Mouse (Mus musculus): ENCODE data around the gene Sema3a. TPM values are rescaled to one million over a fixed set of nuclear protein-coding genes. Genes with fewer than 3 reads are reported as not detected.

The Sema3a gene
- total RNA-seq, 2 experiments from 2014 or later: 21.0 to 31.1 TPM

- intact Hi-C loops (cut with DNase I): no loop called here
- Histone ChIP-seq H3K27ac (no peak overlapping the region), H3K4me3 (no peak overlapping the region)
- TF ChIP-seq CTCF (IDR thresholded peaks at IDR 0.05): no peak
- no peak for DNase-seq (ENCODE audit: extremely low spot score in 1 of 2, low spot score in 2 of 2)
Observed at GRCm38 (mm10) chr5:13157761-13158612, 32.8 kb downstream of the Sema3a start.

DNA sequence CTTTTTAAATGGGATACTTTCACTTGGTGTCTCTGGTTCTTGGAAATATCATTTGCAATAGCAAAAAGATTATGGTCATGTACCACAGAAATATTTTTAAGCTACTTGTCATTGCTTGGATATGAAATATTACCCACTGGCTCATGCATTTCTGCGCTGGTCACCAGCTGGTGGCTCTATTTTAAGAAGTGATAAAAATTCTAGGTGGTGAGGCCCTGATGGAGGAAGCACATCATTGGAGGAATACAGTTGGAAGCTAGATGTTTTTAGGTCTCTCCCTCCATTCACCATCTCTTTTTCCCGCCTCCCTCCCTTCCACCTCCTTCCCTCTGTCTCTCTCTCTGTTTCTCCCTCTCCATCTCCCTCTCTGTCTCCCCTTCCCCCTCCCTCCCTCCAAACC is 57.0 kb downstream of the Sema3a start:
- intact Hi-C loops (cut with DNase I): no loop called here
- DNase-seq (ENCODE audit: extremely low spot score in 1 of 2, low spot score in 2 of 2): no peak
- no peak for TF ChIP-seq CTCF (IDR thresholded peaks at IDR 0.05)
- Histone ChIP-seq H3K27ac (no peak overlapping the region), H3K4me3 (no peak overlapping the region)

DNA sequence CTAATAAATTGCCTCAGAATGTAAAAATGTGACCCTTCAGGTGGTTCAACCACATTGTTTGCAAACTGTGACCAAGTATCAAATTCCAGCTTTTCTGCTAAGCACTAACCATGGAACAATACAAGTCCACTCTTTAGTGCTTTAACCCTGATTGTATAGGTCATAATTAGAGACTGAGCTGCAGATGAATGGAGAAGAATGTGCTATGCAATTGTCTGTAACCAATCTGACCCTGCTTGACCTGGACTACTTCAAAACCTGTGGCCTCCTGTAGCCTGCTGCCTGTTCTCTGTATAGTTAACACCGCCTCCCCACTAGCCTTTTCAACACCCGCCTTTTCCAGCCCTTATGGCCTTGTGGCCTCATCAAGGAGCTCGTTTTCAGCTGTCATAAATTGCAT is 72.7 kb downstream of the Sema3a start:
- TF ChIP-seq CTCF (IDR thresholded peaks at IDR 0.05): no peak
- Histone ChIP-seq H3K27ac (no peak overlapping the region), H3K4me3 (no peak overlapping the region)
- intact Hi-C loops (cut with DNase I): no loop called here
- no peak for DNase-seq (ENCODE audit: extremely low spot score in 1 of 2, low spot score in 2 of 2)

DNA sequence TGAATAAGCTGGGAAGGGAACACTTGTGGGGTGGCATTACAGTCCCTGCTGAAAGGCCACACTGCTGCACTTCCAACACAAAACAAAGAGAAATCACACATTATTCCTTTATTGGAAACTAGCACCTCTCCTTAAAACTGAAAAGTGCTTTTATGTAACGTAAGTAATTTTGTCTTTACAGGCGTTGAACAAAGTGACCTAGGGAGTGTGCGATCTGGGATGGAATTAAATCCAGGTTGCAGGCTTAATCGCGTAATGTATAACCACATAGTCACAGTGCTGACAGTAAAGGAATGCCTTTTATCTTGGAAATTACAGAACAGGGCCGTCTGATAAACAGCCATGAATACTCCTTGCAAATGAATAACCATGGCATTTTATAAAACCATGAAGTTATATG is 74.5 kb downstream of the Sema3a start:
- Histone ChIP-seq H3K27ac (no peak overlapping the region), H3K4me3 (no peak overlapping the region)
- intact Hi-C loops (cut with DNase I): no loop called here
- TF ChIP-seq CTCF (IDR thresholded peaks at IDR 0.05): no peak
- DNase-seq (ENCODE audit: extremely low spot score in 1 of 2, low spot score in 2 of 2): no peak

- DNase-seq (ENCODE audit: extremely low spot score in 1 of 2, low spot score in 2 of 2): no peak
- intact Hi-C loops (cut with DNase I): no loop called here
- Histone ChIP-seq H3K4me3 (no peak overlapping the region), H3K27ac (no peak overlapping the region)
- TF ChIP-seq CTCF (IDR thresholded peaks at IDR 0.05): no peak
Observed at GRCm38 (mm10) chr5:13255353-13255752, 130.1 kb downstream of the Sema3a start.

- Histone ChIP-seq H3K27ac (no peak overlapping the region), H3K4me3 (no peak overlapping the region)
- no peak for TF ChIP-seq CTCF (IDR thresholded peaks at IDR 0.05)
- intact Hi-C loops (cut with DNase I): no loop called here
- DNase-seq (ENCODE audit: extremely low spot score in 1 of 2, low spot score in 2 of 2): no peak
Observed at GRCm38 (mm10) chr5:13256321-13256720, 131.1 kb downstream of the Sema3a start.

DNA sequence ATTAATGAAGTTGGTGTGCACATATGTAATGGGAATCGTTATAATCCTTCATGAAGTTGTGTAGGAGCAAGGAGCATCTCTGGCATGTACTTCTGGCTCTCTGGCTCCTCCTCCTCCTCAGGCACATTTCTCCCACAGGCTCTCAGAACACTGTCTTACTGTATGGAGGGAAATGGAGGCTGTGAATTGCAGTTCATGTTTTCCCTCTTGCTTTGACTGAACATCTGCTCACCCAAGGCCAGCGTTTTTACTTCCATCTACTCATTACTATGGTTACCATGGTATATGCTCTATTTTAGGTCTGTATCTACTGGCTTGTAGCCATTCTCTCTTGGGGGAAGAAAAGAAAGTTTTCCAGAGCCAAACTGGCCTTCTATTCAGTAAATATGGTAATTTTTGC is 137.9 kb downstream of the Sema3a start:
- intact Hi-C loops (cut with DNase I): loop anchor here (10.0 kb wide), 1 partner anchor 122 kb away; no protein-coding TSS in a partner anchor
- Histone ChIP-seq H3K27ac (no peak overlapping the region), H3K4me3 (no peak overlapping the region)
- no peak for TF ChIP-seq CTCF (IDR thresholded peaks at IDR 0.05)
- DNase-seq (ENCODE audit: extremely low spot score in 1 of 2, low spot score in 2 of 2): peak in 1 of 2 experiments; percentile 15

- no peak overlapping the region for H3K27ac ChIP-seq
- DNase-seq (ENCODE audit: extremely low spot score in 1 of 2, low spot score in 2 of 2): no peak
- intact Hi-C loops (cut with DNase I): loop anchor here (10.0 kb wide), 1 partner anchor 121 kb away; no protein-coding TSS in a partner anchor
- no peak overlapping the region for H3K4me3 ChIP-seq
- TF ChIP-seq CTCF (IDR thresholded peaks at IDR 0.05): no peak
Observed at GRCm38 (mm10) chr5:13263539-13263938, 138.3 kb downstream of the Sema3a start.

DNA sequence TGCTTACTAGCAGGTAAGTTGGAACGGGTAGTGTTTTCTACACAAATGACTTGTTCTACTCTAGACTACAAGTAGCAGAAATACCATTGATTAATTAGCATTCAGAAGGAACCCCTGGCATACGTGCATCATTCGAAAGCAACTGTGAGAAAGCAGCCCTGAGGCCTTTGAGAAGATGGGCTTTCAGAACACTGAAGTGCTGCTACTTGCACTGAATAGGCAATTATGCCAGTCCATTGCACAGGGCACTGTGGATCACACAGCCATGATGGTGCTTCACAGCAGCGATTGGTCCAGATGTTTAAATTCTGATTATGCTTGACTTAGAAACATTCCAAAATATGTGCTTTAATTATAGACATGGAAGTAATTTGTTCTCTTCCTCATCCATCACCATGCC is 187.5 kb downstream of the Sema3a start:
- Histone ChIP-seq H3K27ac (no peak overlapping the region), H3K4me3 (no peak overlapping the region)
- DNase-seq (ENCODE audit: extremely low spot score in 1 of 2, low spot score in 2 of 2): no peak
- TF ChIP-seq CTCF (IDR thresholded peaks at IDR 0.05): no peak
- intact Hi-C loops (cut with DNase I): no loop called here

GRCm38 (mm10) chr5:13313977-13314376 is 188.8 kb downstream of the Sema3a start:
- no peak for TF ChIP-seq CTCF (IDR thresholded peaks at IDR 0.05)
- DNase-seq (ENCODE audit: extremely low spot score in 1 of 2, low spot score in 2 of 2): no peak
- Histone ChIP-seq H3K27ac (no peak overlapping the region), H3K4me3 (no peak overlapping the region)
- intact Hi-C loops (cut with DNase I): no loop called here

DNA sequence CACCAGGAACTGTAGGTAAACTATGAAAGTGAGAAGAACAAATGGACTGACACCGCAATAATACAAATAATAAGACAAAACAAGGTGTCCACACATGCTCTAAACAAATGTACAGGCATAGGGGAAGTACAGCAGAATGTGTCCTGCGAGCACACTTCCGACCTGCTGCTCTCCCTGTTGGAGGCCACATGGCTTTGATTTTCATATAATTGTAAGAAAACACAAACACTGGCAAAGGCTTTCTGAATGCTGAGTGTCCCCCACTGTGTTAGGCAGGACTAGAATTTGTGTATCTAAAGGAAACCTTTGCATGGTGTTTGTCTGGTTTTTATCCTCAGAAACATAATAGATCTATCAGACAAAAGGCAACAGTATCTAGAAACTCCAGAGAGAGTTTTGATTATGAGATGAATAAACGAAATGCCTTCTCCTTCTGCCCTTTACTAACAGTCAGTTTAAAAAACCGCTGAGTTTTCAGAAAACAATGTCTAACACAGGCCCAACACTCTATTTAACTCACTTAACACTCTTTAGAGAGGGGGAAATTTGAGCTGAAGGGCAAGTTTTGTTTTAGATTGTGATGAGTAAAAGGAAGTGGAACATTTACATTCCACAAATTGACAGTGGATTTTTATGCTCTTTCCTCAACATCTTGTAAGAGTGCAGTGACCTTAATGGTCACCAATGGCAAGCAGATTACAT is 193.7 kb downstream of the Sema3a start:
- Histone ChIP-seq H3K27ac (no peak overlapping the region), H3K4me3 (no peak overlapping the region)
- intact Hi-C loops (cut with DNase I): no loop called here
- no peak for DNase-seq (ENCODE audit: extremely low spot score in 1 of 2, low spot score in 2 of 2)
- TF ChIP-seq CTCF (IDR thresholded peaks at IDR 0.05): no peak

GRCm38 (mm10) chr5:13320138-13320537 is 194.9 kb downstream of the Sema3a start:
- H3K4me3 ChIP-seq: no peak overlapping the region
- DNase-seq (ENCODE audit: extremely low spot score in 1 of 2, low spot score in 2 of 2): no peak
- intact Hi-C loops (cut with DNase I): no loop called here
- no peak for TF ChIP-seq CTCF (IDR thresholded peaks at IDR 0.05)
- no peak overlapping the region for H3K27ac ChIP-seq

Data from left cerebral cortex, adult 2 months (tissue).